Mouse (Mus musculus) E14TG2a.4 (cell line): Measurements from ENCODE around the gene Phip.

Source experiments
- CTCF ChIP-seq: conservative IDR thresholded peaks from 2 replicates; pipeline ENCODE4 v1.5.1; 2014; ENCODE audit warnings: low read length
- NANOG ChIP-seq: IDR thresholded peaks from 2 replicates; pipeline ENCODE4 v1.6.1; 2014; ENCODE audit warnings: borderline replicate concordance, low read length, mixed read lengths
- POU5F1 ChIP-seq: IDR thresholded peaks from 2 replicates; pipeline ENCODE4 v1.6.1; 2014; ENCODE audit warnings: low read length, borderline replicate concordance

DNA sequence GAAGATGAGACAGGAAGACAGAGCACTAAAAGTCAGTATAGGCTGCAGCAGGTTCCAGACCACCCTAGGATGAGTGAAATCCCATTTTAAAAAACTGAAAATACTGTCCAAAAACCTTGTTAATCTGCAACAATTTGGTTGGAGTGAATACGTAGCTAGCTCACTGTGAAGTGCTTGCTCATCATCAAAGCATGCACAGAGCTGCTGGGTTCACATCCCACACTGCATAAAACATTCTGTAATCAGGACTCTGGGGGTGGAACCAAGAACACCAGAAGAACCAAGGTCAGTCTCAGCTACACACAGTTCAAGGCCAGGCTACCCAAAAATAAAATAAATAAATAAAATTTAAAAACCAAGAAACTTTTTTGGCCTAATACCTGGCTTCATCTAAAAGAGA, 3.9 kb downstream of the Phip start:
- no peak for TF ChIP-seq CTCF
- no peak for TF ChIP-seq POU5F1
- TF ChIP-seq NANOG, result no peak
